Mouse (Mus musculus) hindbrain, embryonic 16.5 days (tissue): ENCODE measurements around the gene Eif3i. TPM values are rescaled to one million over a fixed set of nuclear protein-coding genes. Genes with fewer than 3 reads are reported as not detected.

ENCODE experiments used
- ATAC-seq: fragments of 200-750 bp; cut with Nextera tagmentation; 2 replicates; pipeline ENCODE4 v1.8.0; 2017; ENCODE audit warnings: moderate TSS enrichment, moderate library complexity
- H3K27ac ChIP-seq: fragments of 300-500 bp; sonication (generic); 2 replicates; pipeline ENCODE4 v1.5.1; 2014; ENCODE audit warnings: low read depth, mild to moderate bottlenecking, control low read depth, low read length, moderate library complexity
- H3K27me3 ChIP-seq: fragments of 300-500 bp; sonication (generic); replicated peaks from 2 replicates; pipeline ENCODE4 v1.6.1; 2014; ENCODE audit warnings: low read length; ENCODE audit not compliant: control insufficient read depth, insufficient read depth
- H3K36me3 ChIP-seq: fragments of 300-500 bp; sonication (generic); 2 replicates; pipeline ENCODE4 v1.6.1; 2014; ENCODE audit warnings: mild to moderate bottlenecking, low read length, moderate library complexity, mixed read lengths; ENCODE audit not compliant: control insufficient read depth, insufficient read depth
- H3K4me1 ChIP-seq: fragments of 300-500 bp; sonication (generic); 2 replicates; pipeline ENCODE4 v1.6.1; 2014; ENCODE audit warnings: low read depth, low read length; ENCODE audit not compliant: control insufficient read depth, insufficient read depth
- H3K4me2 ChIP-seq: fragments of 300-500 bp; sonication (generic); 2 replicates; pipeline ENCODE4 v1.6.1; 2014; ENCODE audit warnings: mild to moderate bottlenecking, low read length, control low read depth, moderate library complexity
- H3K4me3 ChIP-seq: fragments of 300-500 bp; sonication (generic); 2 replicates; pipeline ENCODE4 v1.5.1; 2014; ENCODE audit warnings: mild to moderate bottlenecking, low read length, control low read depth, moderate library complexity
- H3K9ac ChIP-seq: fragments of 300-500 bp; sonication (generic); 2 replicates; pipeline ENCODE4 v1.6.1; 2014; ENCODE audit warnings: low read depth, mild to moderate bottlenecking, control low read depth, low read length, moderate library complexity
- H3K9me3 ChIP-seq: fragments of 300-500 bp; sonication (generic); 2 replicates; pipeline ENCODE4 v1.6.1; 2014; ENCODE audit warnings: mild to moderate bottlenecking, low read length, moderate library complexity; ENCODE audit not compliant: control insufficient read depth
- WGBS: fragments of 180-500 bp; shearing (Covaris S2); extraction: QIAGEN DNeasy Blood & Tissue Kit; methylation state at CpG from one replicate; pipeline ENCODE4 v1.1.7; 2014; 5-methylcytosine and 5-hydroxymethylcytosine counted together
- polyA plus RNA-seq: library from polyadenylated mRNA; unstranded; fragments of >200 nt; fragmentation: Nextera tagmentation; extraction: Ambion mirVana; gene quantifications from 2 replicates; pipeline ENCODE4 v1.2.1, GENCODE M21; 2015

The Eif3i gene
- polyA plus RNA-seq, 1 experiment from 2014 or later, result 223 TPM

DNA sequence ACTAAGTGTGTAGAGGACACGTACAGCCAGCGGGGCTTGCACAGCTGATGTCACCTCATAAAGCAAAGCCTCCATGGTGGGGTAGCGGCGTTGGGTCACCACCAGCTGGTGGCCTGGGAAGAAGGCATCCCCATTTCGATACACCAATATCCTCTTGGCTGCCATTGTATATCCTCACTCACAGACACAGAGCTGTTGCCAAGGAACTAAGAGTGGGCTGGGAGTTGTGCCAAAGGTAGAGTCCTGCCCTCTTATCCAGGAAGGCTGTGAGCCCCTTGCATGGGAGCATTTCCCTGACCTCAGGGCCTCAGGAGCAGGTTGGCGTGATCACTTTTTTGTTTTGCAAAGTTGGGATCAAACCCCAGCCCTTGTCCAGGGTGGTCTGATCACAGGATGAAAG lies 13.6 kb upstream of the Eif3i start, which contains the start of gene Dcdc2b:
Gene Dcdc2b, minus strand, starts transcription at position 165 of the 400 bp plus-strand sequence.
- Histone ChIP-seq H3K9ac (no peak within 1 kb of the TSS), H3K9me3 (no peaks in the 10 kb centered on the region), H3K27me3 (no peaks in the 10 kb centered on the region), H3K4me3 (no peak within 1 kb of the TSS), H3K27ac (0 out of 2 replicates have a peak within 1 kb of the TSS, but pooled peaks have one; percentile 29), H3K4me2 (no peak within 1 kb of the TSS), H3K36me3 (peaks cover 4% of the 10 kb centered on the region; the same call in 1 of the 2 replicates), H3K4me1 (peaks cover 6% of the 10 kb centered on the region)
- 59% methylated on average over 6 of the region's 6 CpGs for WGBS
- ATAC-seq, result no peak

DNA sequence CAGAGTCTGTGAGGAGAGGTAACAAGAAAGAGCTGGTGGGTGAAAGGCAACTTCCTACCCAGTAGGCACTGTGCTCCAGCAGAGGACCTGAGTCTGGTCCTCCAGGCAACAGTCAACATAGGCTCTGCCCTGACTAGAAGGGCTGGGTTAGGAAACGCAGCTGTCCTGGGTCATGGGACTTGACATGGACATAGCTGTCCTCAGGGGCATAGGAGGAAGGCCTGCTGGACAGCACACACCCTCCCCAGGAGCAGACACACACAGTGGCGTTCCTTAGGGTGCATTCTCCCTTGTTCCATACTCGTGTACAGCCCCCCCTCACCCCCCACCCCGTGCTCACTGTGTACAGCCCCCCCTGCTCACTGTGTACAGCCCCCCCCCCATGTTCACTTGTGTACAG lies 10.0 kb upstream of the Eif3i start:
- no peak for ATAC-seq
- WGBS, result 75% methylated on average over 4 of the region's 4 CpGs
- Histone ChIP-seq H3K4me2 (no peak overlapping the region), H3K9ac (no peak overlapping the region), H3K36me3 (peaks cover 15% of the 10 kb centered on the region), H3K4me3 (no peak overlapping the region), H3K4me1 (no peaks in the 10 kb centered on the region; the same call in 1 of the 2 replicates), H3K27ac (no peak overlapping the region), H3K27me3 (no peaks in the 10 kb centered on the region), H3K9me3 (no peaks in the 10 kb centered on the region)

DNA sequence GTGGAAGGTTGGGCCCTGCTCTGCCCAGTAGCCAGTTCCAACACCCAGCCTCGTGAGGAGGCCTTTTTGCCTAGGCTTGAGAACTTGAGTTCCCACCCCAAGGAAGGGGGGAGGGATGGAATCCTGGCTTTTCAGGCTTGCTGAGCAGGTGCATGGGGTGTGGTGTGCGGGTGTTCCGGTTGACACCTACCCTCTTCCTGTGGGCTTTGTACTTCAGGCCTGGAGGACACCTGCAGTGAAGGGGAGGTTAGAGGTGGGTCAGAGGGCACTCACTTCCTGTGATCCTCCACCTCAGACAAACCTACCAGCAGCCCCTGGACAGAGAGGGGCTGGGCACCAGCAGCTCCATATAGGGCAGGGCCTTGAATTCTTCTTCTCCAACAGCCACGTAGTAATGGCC lies 9.6 kb upstream of the Eif3i start:
- WGBS, result 77% methylated on average over 4 of the region's 4 CpGs
- Histone ChIP-seq H3K27me3 (no peaks in the 10 kb centered on the region), H3K27ac (no peak overlapping the region), H3K4me3 (no peak overlapping the region), H3K4me2 (no peak overlapping the region), H3K4me1 (no peaks in the 10 kb centered on the region; the same call in 1 of the 2 replicates), H3K36me3 (peaks cover 15% of the 10 kb centered on the region), H3K9me3 (no peaks in the 10 kb centered on the region), H3K9ac (no peak overlapping the region)
- ATAC-seq, result no peak

DNA sequence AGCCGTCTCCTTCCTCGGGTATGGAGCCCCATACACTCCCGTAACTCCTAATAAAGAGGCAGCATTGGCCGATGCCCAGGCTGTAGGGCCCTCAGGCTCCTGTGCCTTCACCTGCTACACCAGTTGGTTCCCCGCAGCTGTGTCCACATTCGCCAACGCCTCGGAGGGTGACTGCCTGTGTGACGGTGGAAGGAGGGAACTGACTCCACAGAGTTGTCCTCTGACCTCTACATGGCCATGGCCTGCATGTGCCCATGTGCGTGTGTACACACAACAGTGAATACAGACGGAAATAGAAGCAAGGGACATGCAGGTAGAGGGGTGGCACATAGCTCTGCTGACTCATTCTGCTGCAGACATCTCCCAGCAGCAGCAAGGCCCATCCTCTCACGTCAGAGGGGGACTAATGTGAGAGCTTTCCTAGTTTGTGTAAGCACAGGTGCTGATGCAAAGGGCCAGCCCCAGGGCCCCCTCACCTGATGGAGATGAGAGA lies 8.7 kb upstream of the Eif3i start:
- H3K27me3 ChIP-seq, result no peaks in the 10 kb centered on the region
- no peak overlapping the region for H3K4me3 ChIP-seq
- peak; percentile 28; the same call in 1 of the 2 replicates for ATAC-seq
- H3K9ac ChIP-seq, result peak overlapping the region; percentile 20; the same call in 1 of the 2 replicates
- H3K4me1 ChIP-seq, result no peaks in the 10 kb centered on the region; the same call in 1 of the 2 replicates
- H3K27ac ChIP-seq, result no peak overlapping the region
- H3K9me3 ChIP-seq, result no peaks in the 10 kb centered on the region
- H3K36me3 ChIP-seq, result peaks cover 22% of the 10 kb centered on the region
- no peak overlapping the region for H3K4me2 ChIP-seq
- 83% methylated on average over 12 of the region's 12 CpGs for WGBS

DNA sequence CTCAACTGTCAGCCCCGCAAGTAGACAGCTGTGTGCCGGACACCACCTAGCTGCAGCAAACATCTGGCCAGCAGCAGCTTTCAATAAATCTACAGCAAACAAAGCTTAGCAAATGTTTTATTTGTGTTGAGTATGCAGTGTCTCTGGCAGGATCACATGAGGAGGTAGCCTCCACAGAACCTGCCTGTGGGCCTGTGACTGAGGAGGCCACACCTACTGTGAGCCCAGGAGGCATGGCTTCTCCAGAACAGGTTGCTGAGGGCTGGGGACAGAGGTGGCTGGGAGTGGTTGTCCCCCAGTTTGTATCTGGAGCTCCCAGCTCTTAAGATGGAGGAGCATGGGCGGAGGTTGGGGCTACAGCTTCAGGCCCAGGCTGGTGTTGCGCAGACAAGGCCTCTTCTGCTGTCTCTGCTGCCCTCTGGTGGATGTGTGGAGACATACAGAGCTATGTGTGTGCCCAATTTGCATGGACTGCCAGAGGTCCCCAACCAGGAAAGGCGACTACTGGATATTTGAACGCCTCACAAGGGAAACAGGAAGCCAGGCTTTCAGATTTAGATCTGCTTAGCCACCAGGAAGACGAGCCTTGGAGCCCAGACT lies 8.1 kb upstream of the Eif3i start:
- peaks cover 29% of the 10 kb centered on the region for H3K36me3 ChIP-seq
- H3K9ac ChIP-seq, result peak overlapping the region; percentile 53
- H3K4me3 ChIP-seq, result no peak overlapping the region
- no peaks in the 10 kb centered on the region for H3K9me3 ChIP-seq
- no peak overlapping the region; the same call in 1 of the 2 replicates for H3K27ac ChIP-seq
- H3K27me3 ChIP-seq, result no peaks in the 10 kb centered on the region
- H3K4me2 ChIP-seq, result no peak overlapping the region
- H3K4me1 ChIP-seq, result no peaks in the 10 kb centered on the region; the same call in 1 of the 2 replicates
- WGBS, result 36% methylated on average over 7 of the region's 7 CpGs
- ATAC-seq, result peak; percentile 89

DNA sequence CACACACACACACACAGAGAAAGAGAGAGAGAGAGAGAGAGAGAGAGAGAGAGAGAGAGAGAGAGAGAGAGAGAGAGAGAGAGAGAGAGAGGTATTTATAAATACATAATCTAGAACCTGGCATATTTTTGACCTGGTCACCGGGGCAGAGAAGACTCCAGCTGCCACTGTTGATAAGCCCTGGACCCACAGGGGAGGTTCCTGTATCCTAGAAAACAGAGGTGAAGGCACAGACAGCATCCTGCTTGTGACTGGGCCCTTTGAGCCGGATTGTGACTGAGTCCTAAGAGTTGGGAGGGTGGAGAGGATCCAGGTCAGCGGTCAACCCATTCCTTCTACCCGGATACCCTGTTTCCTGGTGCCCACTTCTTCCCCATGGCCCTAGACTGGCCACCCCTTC lies 11.6 kb downstream of the Eif3i start:
- H3K4me2 ChIP-seq, result no peak overlapping the region
- H3K9ac ChIP-seq, result no peak overlapping the region
- no peak overlapping the region for H3K27ac ChIP-seq
- peaks cover 25% of the 10 kb centered on the region for H3K36me3 ChIP-seq
- H3K4me1 ChIP-seq, result no peaks in the 10 kb centered on the region; the same call in 1 of the 2 replicates
- ATAC-seq, result no peak
- no peaks in the 10 kb centered on the region for H3K9me3 ChIP-seq
- WGBS, result 83% methylated on average over 4 of the region's 4 CpGs
- H3K27me3 ChIP-seq, result peaks cover 2% of the 10 kb centered on the region; the same call in 1 of the 2 replicates
- H3K4me3 ChIP-seq, result no peak overlapping the region

DNA sequence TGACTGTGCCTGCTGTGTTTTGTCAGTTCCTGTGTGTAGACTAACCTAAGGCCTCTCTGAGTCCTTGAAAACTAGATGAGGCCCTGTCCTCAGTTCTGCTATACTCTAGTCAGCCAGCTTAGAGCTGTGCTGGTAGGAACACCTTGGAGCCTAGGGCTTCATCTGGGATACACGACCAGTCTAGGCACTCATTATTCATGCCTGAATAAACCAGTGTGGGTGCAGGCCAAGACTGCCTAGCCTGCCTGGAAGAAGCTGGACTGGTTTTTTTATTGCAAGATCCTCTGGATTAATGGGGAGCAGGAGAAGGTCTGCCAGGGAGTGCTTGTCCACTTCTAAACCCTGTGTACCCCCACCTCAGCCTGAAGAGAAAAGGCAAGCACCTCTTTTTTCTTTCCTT lies 13.5 kb downstream of the Eif3i start:
- H3K4me2 ChIP-seq, result no peak overlapping the region
- no peak overlapping the region for H3K9ac ChIP-seq
- no peak overlapping the region for H3K27ac ChIP-seq
- ATAC-seq, result no peak
- H3K4me1 ChIP-seq, result no peaks in the 10 kb centered on the region; the same call in 1 of the 2 replicates
- 27% methylated on average over 1 of the region's 1 CpGs for WGBS
- H3K27me3 ChIP-seq, result peaks cover 2% of the 10 kb centered on the region; the same call in 1 of the 2 replicates
- H3K36me3 ChIP-seq, result peaks cover 12% of the 10 kb centered on the region
- H3K4me3 ChIP-seq, result no peak overlapping the region
- H3K9me3 ChIP-seq, result no peaks in the 10 kb centered on the region

DNA sequence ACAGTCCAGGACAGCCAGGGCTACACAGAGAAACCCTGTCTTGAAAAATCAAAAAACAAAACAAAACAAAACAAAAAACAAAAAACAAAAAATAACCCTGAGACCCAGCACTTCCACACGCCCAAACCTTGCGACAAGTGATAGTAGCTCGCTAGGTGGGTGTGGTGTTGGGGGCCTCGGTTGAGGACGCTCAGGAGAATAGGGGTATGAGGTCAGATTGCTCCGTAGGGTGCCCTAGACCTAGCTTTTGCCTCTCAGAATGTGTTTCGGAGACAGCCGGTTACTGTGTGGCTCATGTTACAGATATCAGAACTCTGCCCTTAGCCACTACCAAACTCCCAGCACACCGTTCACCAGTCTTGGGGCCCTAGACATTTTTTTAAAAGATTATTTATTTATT lies 14.7 kb downstream of the Eif3i start:
- H3K27me3 ChIP-seq, result peaks cover 2% of the 10 kb centered on the region; the same call in 1 of the 2 replicates
- ATAC-seq, result no peak
- no peaks in the 10 kb centered on the region; the same call in 1 of the 2 replicates for H3K4me1 ChIP-seq
- H3K9me3 ChIP-seq, result no peaks in the 10 kb centered on the region
- H3K4me2 ChIP-seq, result no peak overlapping the region; the same call in 1 of the 2 replicates
- peaks cover under 1% of the 10 kb centered on the region for H3K36me3 ChIP-seq
- no peak overlapping the region for H3K4me3 ChIP-seq
- H3K27ac ChIP-seq, result no peak overlapping the region
- H3K9ac ChIP-seq, result no peak overlapping the region
- WGBS, result 87% methylated on average over 9 of the region's 9 CpGs

DNA sequence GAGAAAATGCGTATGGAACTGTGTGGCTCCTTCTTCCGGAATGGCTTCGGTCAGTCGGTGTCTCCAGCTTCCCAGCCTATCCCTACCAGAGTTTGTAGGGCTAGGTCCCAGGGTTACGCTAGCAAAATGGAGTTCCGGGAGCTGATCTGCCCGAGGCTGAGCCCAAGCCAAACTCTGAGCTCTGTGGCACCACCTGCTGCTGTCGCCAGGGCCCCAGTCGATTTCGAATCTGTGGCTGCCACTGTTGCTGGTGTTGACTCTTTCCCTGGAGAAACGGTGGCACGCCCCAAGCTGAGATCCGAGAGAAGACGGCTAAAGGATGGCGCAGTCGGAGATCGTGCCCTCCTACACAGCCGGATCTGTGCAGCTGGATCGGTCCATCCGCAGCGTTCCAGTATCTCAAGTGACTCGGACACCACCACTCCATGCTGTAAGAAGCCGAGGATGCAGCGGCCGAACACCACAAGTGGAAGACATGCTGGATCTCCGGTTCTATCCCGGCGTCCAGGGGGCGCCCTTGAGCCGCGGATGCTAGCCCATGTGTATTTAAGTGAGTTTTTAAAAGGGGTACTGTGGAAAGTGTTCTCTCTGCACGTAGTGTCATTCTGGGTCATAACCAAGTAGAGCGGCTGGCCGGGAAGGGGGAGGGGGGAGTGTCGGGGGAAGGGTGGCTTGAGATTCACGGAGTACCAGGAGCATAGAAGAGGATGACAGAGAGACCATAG lies 15.4 kb downstream of the Eif3i start:
- peak overlapping the region; percentile 45 for H3K4me3 ChIP-seq
- no peaks in the 10 kb centered on the region for H3K36me3 ChIP-seq
- 2% methylated on average over 36 of the region's 36 CpGs for WGBS
- H3K9me3 ChIP-seq, result no peaks in the 10 kb centered on the region
- no peak overlapping the region for H3K27ac ChIP-seq
- H3K27me3 ChIP-seq, result peaks cover 2% of the 10 kb centered on the region; the same call in 1 of the 2 replicates
- peak overlapping the region; percentile 59 for H3K9ac ChIP-seq
- ATAC-seq, result peak; percentile 65; the same call in 1 of the 2 replicates
- peak overlapping the region; percentile 74 for H3K4me2 ChIP-seq
- H3K4me1 ChIP-seq, result no peaks in the 10 kb centered on the region; the same call in 1 of the 2 replicates
